Mouse (Mus musculus) MEL (cell line): ENCODE measurements around the gene Ppm1g. TPM values are rescaled to one million over a fixed set of nuclear protein-coding genes. Genes with fewer than 3 reads are reported as not detected.

Experiments
- DNase-seq: peaks from one replicate; pipeline ENCODE4 v3.0.0; 2011; ENCODE audit warnings: low read depth, low spot score
- H3K27ac ChIP-seq: 2 replicates; pipeline ENCODE4 v1.5.1; 2012; ENCODE audit warnings: low read depth, mild to moderate bottlenecking, control low read depth, low read length, moderate library complexity; ENCODE audit not compliant: control insufficient read depth
- H3K27me3 ChIP-seq, 2 experiments: fragments of 150-350 bp in 1 of 2; sonication (generic) in 1 of 2; 2 replicates each; pipeline ENCODE4 v1.6.1; 2012; ENCODE audit warnings: low read length in 2 of 2, mild to moderate bottlenecking in 2 of 2, improper control_type of control experiment in 1 of 2, moderate library complexity in 1 of 2; ENCODE audit not compliant: insufficient read depth in 2 of 2, control insufficient read depth in 1 of 2
- H3K36me3 ChIP-seq, 2 experiments: 2 replicates each; pipeline ENCODE4 v1.6.1; 2012 to 2014; ENCODE audit warnings: low read length in 2 of 2, improper control_type of control experiment in 1 of 2, inconsistent platforms in 1 of 2, mild to moderate bottlenecking in 1 of 2; ENCODE audit not compliant: insufficient read depth in 2 of 2, control insufficient read depth in 1 of 2
- H3K4me1 ChIP-seq, 2 experiments: fragments of 150-350 bp in 1 of 2; sonication (generic) in 1 of 2; 2 replicates each; pipeline ENCODE4 v1.6.1; 2012; ENCODE audit warnings: low read length in 2 of 2, improper control_type of control experiment in 1 of 2, mild to moderate bottlenecking in 1 of 2; ENCODE audit not compliant: insufficient read depth in 2 of 2, control insufficient read depth in 1 of 2
- H3K4me3 ChIP-seq, 2 experiments: fragments of 150-350 bp in 1 of 2; sonication (generic) in 1 of 2; 2 replicates each; pipeline ENCODE4 v1.5.1; 2012; ENCODE audit warnings: low read depth in 2 of 2, low read length in 2 of 2, mild to moderate bottlenecking in 2 of 2, moderate library complexity in 2 of 2, control low read depth in 1 of 2, improper control_type of control experiment in 1 of 2; ENCODE audit not compliant: control insufficient read depth in 1 of 2, insufficient read depth in 1 of 2
- H3K79me2 ChIP-seq: 2 replicates; pipeline ENCODE4 v1.6.1; 2012; ENCODE audit warnings: mild to moderate bottlenecking, low read length, moderate library complexity; ENCODE audit not compliant: control insufficient read depth, poor library complexity, insufficient read depth
- H3K9ac ChIP-seq: 2 replicates; pipeline ENCODE4 v1.6.1; 2012; ENCODE audit warnings: low read depth, mild to moderate bottlenecking, control low read depth, low read length, moderate library complexity; ENCODE audit not compliant: control insufficient read depth, poor library complexity, severe bottlenecking
- H3K9me3 ChIP-seq: fragments of 150-350 bp; sonication (generic); replicated peaks from 2 replicates; pipeline ENCODE4 v1.6.1; 2012; ENCODE audit warnings: mild to moderate bottlenecking, low read length, improper control_type of control experiment, moderate library complexity; ENCODE audit not compliant: insufficient read depth
- CHD1 ChIP-seq: IDR thresholded peaks from 2 replicates; pipeline ENCODE4 v1.6.1; 2012; ENCODE audit warnings: low read depth, mild to moderate bottlenecking, inconsistent platforms, low read length, improper control_type of control experiment
- CHD2 ChIP-seq: IDR thresholded peaks from 2 replicates; pipeline ENCODE4 v1.6.1; 2011; ENCODE audit warnings: low read length, improper control_type of control experiment
- CTCF ChIP-seq, 3 experiments: IDR thresholded peaks in 2 of 3; conservative IDR thresholded peaks in 1 of 3; 2 replicates each; pipeline ENCODE4 v1.5.1; 2011 to 2012; ENCODE audit warnings: low read length in 3 of 3, low read depth in 2 of 3, mild to moderate bottlenecking in 2 of 3, improper control_type of control experiment in 1 of 3, inconsistent platforms in 1 of 3, mixed read lengths in 1 of 3, moderate library complexity in 1 of 3; ENCODE audit not compliant: control insufficient read depth in 1 of 3, insufficient read depth in 1 of 3, poor library complexity in 1 of 3, severe bottlenecking in 1 of 3
- E2F4 ChIP-seq: IDR thresholded peaks from 2 replicates; pipeline ENCODE4 v1.6.1; 2011; ENCODE audit warnings: low read depth, low read length, improper control_type of control experiment, borderline replicate concordance
- ELF1 ChIP-seq: IDR thresholded peaks from 2 replicates; pipeline ENCODE4 v1.6.1; 2014; ENCODE audit warnings: low read depth, mild to moderate bottlenecking, inconsistent platforms, low read length, improper control_type of control experiment, moderate library complexity
- EP300 ChIP-seq, 2 experiments: IDR thresholded peaks; 2 replicates each; pipeline ENCODE4 v1.6.1; 2011; ENCODE audit warnings: improper control_type of control experiment in 2 of 2, low read length in 2 of 2, low read depth in 1 of 2, mild to moderate bottlenecking in 1 of 2
- ETS1 ChIP-seq: IDR thresholded peaks from 2 replicates; pipeline ENCODE4 v1.6.1; 2012; ENCODE audit warnings: low read depth, mild to moderate bottlenecking, inconsistent platforms, low read length, improper control_type of control experiment, moderate library complexity
- GABPA ChIP-seq: IDR thresholded peaks from 2 replicates; pipeline ENCODE4 v1.6.1; 2012; ENCODE audit warnings: low read depth, mild to moderate bottlenecking, inconsistent platforms, low read length, improper control_type of control experiment, moderate library complexity
- GATA1 ChIP-seq: IDR thresholded peaks from 2 replicates; pipeline ENCODE4 v1.6.1; 2011; ENCODE audit warnings: low read depth, low read length, improper control_type of control experiment
- HCFC1 ChIP-seq: IDR thresholded peaks from 2 replicates; pipeline ENCODE4 v1.6.1; 2012; ENCODE audit warnings: low read depth, mild to moderate bottlenecking, inconsistent platforms, low read length, improper control_type of control experiment, moderate library complexity
- JUND ChIP-seq: IDR thresholded peaks from 2 replicates; pipeline ENCODE4 v1.6.1; 2011; ENCODE audit warnings: low read depth, mild to moderate bottlenecking, improper control_type of control experiment, low read length
- KAT2A ChIP-seq: conservative IDR thresholded peaks from 2 replicates; pipeline ENCODE4 v1.6.1; 2012; ENCODE audit warnings: low read depth, low read length, improper control_type of control experiment, inconsistent platforms
- MAFK ChIP-seq: IDR thresholded peaks from 2 replicates; pipeline ENCODE4 v1.6.1; 2011; ENCODE audit warnings: low read depth, mild to moderate bottlenecking, low read length, improper control_type of control experiment, borderline replicate concordance
- MAX ChIP-seq: IDR thresholded peaks from 2 replicates; pipeline ENCODE4 v1.6.1; 2011; ENCODE audit warnings: low read length, improper control_type of control experiment
- MAZ ChIP-seq: IDR thresholded peaks from 2 replicates; pipeline ENCODE4 v1.6.1; 2012; ENCODE audit warnings: low read depth, mild to moderate bottlenecking, inconsistent platforms, low read length, improper control_type of control experiment
- MXI1 ChIP-seq: IDR thresholded peaks from 2 replicates; pipeline ENCODE4 v1.6.1; 2011; ENCODE audit warnings: mild to moderate bottlenecking, low read depth, low read length, improper control_type of control experiment
- MYB ChIP-seq: IDR thresholded peaks from 2 replicates; pipeline ENCODE4 v1.6.1; 2011; ENCODE audit warnings: mild to moderate bottlenecking, low read depth, low read length, improper control_type of control experiment
- MYC ChIP-seq: IDR thresholded peaks from 2 replicates; pipeline ENCODE4 v1.6.1; 2011; ENCODE audit warnings: low read depth, mild to moderate bottlenecking, low read length, improper control_type of control experiment, moderate library complexity
- NELFE ChIP-seq: IDR thresholded peaks from 2 replicates; pipeline ENCODE4 v1.6.1; 2011; ENCODE audit warnings: low read depth, low read length, improper control_type of control experiment
- NRF1 ChIP-seq: IDR thresholded peaks from 2 replicates; pipeline ENCODE4 v1.6.1; 2014; ENCODE audit warnings: low read depth, mild to moderate bottlenecking, inconsistent platforms, low read length, improper control_type of control experiment, moderate library complexity; ENCODE audit not compliant: poor library complexity, insufficient read depth, severe bottlenecking
- POLR2A ChIP-seq, 2 experiments: IDR thresholded peaks; 2 replicates each; pipeline ENCODE4 v1.6.1; 2011 to 2012; ENCODE audit warnings: low read length in 2 of 2, mild to moderate bottlenecking in 2 of 2, control low read depth in 1 of 2, improper control_type of control experiment in 1 of 2, low read depth in 1 of 2, moderate library complexity in 1 of 2; ENCODE audit not compliant: control insufficient read depth in 1 of 2, insufficient read depth in 1 of 2, poor library complexity in 1 of 2
- POLR2AphosphoS2 ChIP-seq: IDR thresholded peaks from 2 replicates; pipeline ENCODE4 v1.6.1; 2011; ENCODE audit warnings: low read length, improper control_type of control experiment
- POLR2AphosphoS5 ChIP-seq: IDR thresholded peaks from 2 replicates; pipeline ENCODE4 v1.6.1; 2012; ENCODE audit warnings: low read depth, borderline replicate concordance, mild to moderate bottlenecking, inconsistent platforms, low read length, moderate library complexity, mixed read lengths
- RAD21 ChIP-seq: IDR thresholded peaks from 2 replicates; pipeline ENCODE4 v1.6.1; 2011; ENCODE audit warnings: mild to moderate bottlenecking, low read depth, low read length, improper control_type of control experiment
- RCOR1 ChIP-seq: IDR thresholded peaks from 2 replicates; pipeline ENCODE4 v1.6.1; 2012; ENCODE audit warnings: low read depth, mild to moderate bottlenecking, inconsistent platforms, low read length, improper control_type of control experiment
- SMC3 ChIP-seq: IDR thresholded peaks from 2 replicates; pipeline ENCODE4 v1.6.1; 2011; ENCODE audit warnings: low read depth, low read length, improper control_type of control experiment
- TAL1 ChIP-seq: IDR thresholded peaks from 2 replicates; pipeline ENCODE4 v1.6.1; 2012; ENCODE audit warnings: mild to moderate bottlenecking, inconsistent platforms, low read length, moderate library complexity, mixed read lengths
- TBP ChIP-seq: IDR thresholded peaks from 2 replicates; pipeline ENCODE4 v1.8.0; 2011; ENCODE audit warnings: low read depth, low read length, improper control_type of control experiment
- TCF12 ChIP-seq: IDR thresholded peaks from 2 replicates; pipeline ENCODE4 v1.6.1; 2014; ENCODE audit warnings: low read depth, mild to moderate bottlenecking, inconsistent platforms, low read length, improper control_type of control experiment, moderate library complexity
- UBTF ChIP-seq: IDR thresholded peaks from 2 replicates; pipeline ENCODE4 v1.6.1; 2012; ENCODE audit warnings: low read depth, mild to moderate bottlenecking, inconsistent platforms, low read length, improper control_type of control experiment, moderate library complexity, borderline replicate concordance; ENCODE audit not compliant: insufficient read depth
- USF1 ChIP-seq: IDR thresholded peaks from 2 replicates; pipeline ENCODE4 v1.6.1; 2014; ENCODE audit warnings: low read depth, mild to moderate bottlenecking, inconsistent platforms, low read length, improper control_type of control experiment, moderate library complexity
- USF2 ChIP-seq, 2 experiments: IDR thresholded peaks; 2 replicates each; pipeline ENCODE4 v1.6.1; 2011 to 2012; ENCODE audit warnings: improper control_type of control experiment in 2 of 2, low read length in 2 of 2, borderline replicate concordance in 1 of 2, inconsistent platforms in 1 of 2, low read depth in 1 of 2, mild to moderate bottlenecking in 1 of 2; ENCODE audit not compliant: insufficient read depth in 1 of 2
- ZC3H11A ChIP-seq: IDR thresholded peaks from 2 replicates; pipeline ENCODE4 v1.6.1; 2012; ENCODE audit warnings: low read depth, mild to moderate bottlenecking, inconsistent platforms, low read length, improper control_type of control experiment
- ZKSCAN1 ChIP-seq: IDR thresholded peaks from 2 replicates; pipeline ENCODE4 v1.6.1; 2012; ENCODE audit warnings: low read depth, mild to moderate bottlenecking, inconsistent platforms, low read length, improper control_type of control experiment, moderate library complexity
- ZNF384 ChIP-seq: IDR thresholded peaks from 2 replicates; pipeline ENCODE4 v1.6.1; 2012; ENCODE audit warnings: low read depth, mild to moderate bottlenecking, inconsistent platforms, low read length, improper control_type of control experiment
- polyA plus RNA-seq, 2 experiments: library from polyadenylated mRNA; stranded (reverse) in 1 of 2; unstranded in 1 of 2; fragments of >175 nt in 1 of 2; fragments of >200 nt in 1 of 2; gene quantifications; 2 replicates each; pipeline versions ENCODE4 v1.2.1 to v1.2.4; 2012; ENCODE audit warnings: low replicate concordance in 2 of 2, low read depth in 1 of 2; ENCODE audit not compliant: insufficient read length in 2 of 2, insufficient read depth in 1 of 2, missing spikeins in 1 of 2
- total RNA-seq: library from RNA; depleted of rRNA; stranded (reverse); fragments of 300-350 nt; gene quantifications from 2 replicates; pipeline ENCODE4 v1.2.3, GENCODE M21; 2012

Ppm1g gene
- total and polyA plus RNA-seq, 3 experiments = 169 to 639 (median 408) TPM

GRCm38 (mm10) chr5:31201742-31202590, 18.5 kb downstream of the Ppm1g start, which contains the start of gene Zfp513:
Gene Zfp513, minus strand, starts transcription at chr5:31202303.
- Histone ChIP-seq H3K36me3 (peaks cover 8 to 27% of the 10 kb centered on the region in 2 experiments), H3K4me3 (peak within 1 kb of the TSS; percentile 62 to 71), H3K27ac (peak within 1 kb of the TSS; percentile 74), H3K27me3 (no peaks in the 10 kb centered on the region), H3K9ac (peak within 1 kb of the TSS; percentile 87), H3K9me3 (no peaks in the 10 kb centered on the region), H3K79me2 (peaks cover 13% of the 10 kb centered on the region), H3K4me1 (no peaks in the 10 kb centered on the region; a peak in 1 of 4 replicates)
- DNase-seq = peak; percentile 100
- peak in 1 of 2 experiments; percentile 60; a peak in 2 of 4 replicates for TF ChIP-seq EP300 (IDR thresholded peaks at IDR 0.05; ENCODE audit: low read depth in 1 of 2, low read length in 2 of 2)
- TF ChIP-seq MAZ = peak; percentile 97
- peak; percentile 72; the same call in 1 of the 2 replicates for TF ChIP-seq TCF12
- peak; percentile 75 for TF ChIP-seq MAX
- no peak for TF ChIP-seq JUND
- TF ChIP-seq CHD1 = peak; percentile 98
- TF ChIP-seq UBTF = peak; percentile 76; the same call in 1 of the 2 replicates
- peak; percentile 88 for TF ChIP-seq MXI1
- TF ChIP-seq RCOR1 = peak; percentile 56; the same call in 1 of the 2 replicates
- TF ChIP-seq SMC3 = peak; percentile 20; the same call in 1 of the 2 replicates
- TF ChIP-seq USF2 (IDR thresholded peaks at IDR 0.05; ENCODE audit: borderline replicate concordance in 1 of 2, insufficient read depth in 1 of 2, low read depth in 1 of 2, low read length in 2 of 2) = no peak
- peak; percentile 93 for TF ChIP-seq ZKSCAN1
- peak; percentile 49 to 88 for TF ChIP-seq POLR2A (IDR thresholded peaks at IDR 0.05; ENCODE audit: control insufficient read depth in 1 of 2, insufficient read depth in 1 of 2, low read depth in 1 of 2, low read length in 2 of 2, poor library complexity in 1 of 2)
- TF ChIP-seq TBP = peak; percentile 70
- no peak; the same call in 1 of the 2 replicates for TF ChIP-seq MAFK
- peak; percentile 65; the same call in 1 of the 2 replicates for TF ChIP-seq POLR2AphosphoS5
- TF ChIP-seq ELF1 = peak; percentile 100
- peak; percentile 98 for TF ChIP-seq CHD2
- peak; percentile 90 for TF ChIP-seq MYC
- peak; percentile 77 for TF ChIP-seq ETS1
- no peak for TF ChIP-seq TAL1
- no peak for TF ChIP-seq RAD21
- no peak for TF ChIP-seq ZC3H11A
- TF ChIP-seq GATA1 = no peak; the same call in 1 of the 2 replicates
- peak; percentile 99 for TF ChIP-seq HCFC1
- peak; percentile 100 for TF ChIP-seq POLR2AphosphoS2
- no peak; the same call in 1 of the 2 replicates for TF ChIP-seq ZNF384
- peak; percentile 63 for TF ChIP-seq NELFE
- TF ChIP-seq CTCF (IDR thresholded peaks at IDR 0.05 in 2 of 3, conservative IDR thresholded peaks at IDR 0.05 in 1 of 3; ENCODE audit: control insufficient read depth in 1 of 3, insufficient read depth in 1 of 3, low read depth in 2 of 3, low read length in 3 of 3, poor library complexity in 1 of 3, severe bottlenecking in 1 of 3) = no peak
- peak; percentile 82 for TF ChIP-seq USF1
- TF ChIP-seq MYB = peak; percentile 44; the same call in 1 of the 2 replicates
- no peak; the same call in 1 of the 2 replicates for TF ChIP-seq GABPA
- TF ChIP-seq KAT2A = peak; percentile 98
- no peak; the same call in 1 of the 2 replicates for TF ChIP-seq E2F4
- peak; percentile 91 for TF ChIP-seq NRF1
